Mouse (Mus musculus) left cerebral cortex, postnatal 25 days (tissue): Measurements from ENCODE around the gene St6gal1. TPM values are rescaled to one million over a fixed set of nuclear protein-coding genes. Genes with fewer than 3 reads are reported as not detected.

ENCODE experiments used
- DNase-seq, 2 experiments: peaks; one replicate each; pipeline ENCODE4 v3.0.0; 2022; ENCODE audit warnings: low spot score in 2 of 2, mixed read lengths in 1 of 2
- intact Hi-C: fragments of 180-260 bp; cut with DNase I; formaldehyde crosslinking; loops from one replicate; pipeline ENCODE4 v1.15.1; 2025
- total RNA-seq, 2 experiments: library from RNA; stranded (reverse); gene quantifications; 2 replicates each; pipeline ENCODE4 v1.2.3; 2021

The St6gal1 gene
- total RNA-seq, 2 experiments from 2014 or later: 13.1 to 13.5 TPM

- intact Hi-C loops: no loop called here
Measured at GRCm38 (mm10) chr16:23218313-23218712, 6.2 kb upstream of the St6gal1 start.

GRCm38 (mm10) chr16:23223166-23223870, 1.2 kb upstream of the St6gal1 start:
- intact Hi-C loops: no loop called here
- peak; percentile 31 to 50 for DNase-seq

More at GRCm38 (mm10) chr16:23218313-23218712, 6.2 kb upstream of the St6gal1 start:
- no peak for DNase-seq

GRCm38 (mm10) chr16:23223871-23224469, 570 bp upstream of the St6gal1 start:
- intact Hi-C loops: loop anchor here (1.0 to 2.0 kb wide), 2 partner anchors 73 to 179 kb away; no protein-coding TSS in a partner anchor

GRCm38 (mm10) chr16:23225069-23225721, 655 bp downstream of the St6gal1 start:
- intact Hi-C loops: loop anchor here (2.0 to 5.0 kb wide), 2 partner anchors 47 to 178 kb away; no protein-coding TSS in a partner anchor
- DNase-seq: peak; percentile 23 to 36

More at GRCm38 (mm10) chr16:23223871-23224469, 570 bp upstream of the St6gal1 start:
- DNase-seq: peak; percentile 17 to 18

GRCm38 (mm10) chr16:23225821-23226600, 1.5 kb downstream of the St6gal1 start:
- peak; percentile 66 to 67 for DNase-seq
- intact Hi-C loops: loop anchor here (2.0 to 5.0 kb wide), 2 partner anchors 46 to 177 kb away; no protein-coding TSS in a partner anchor

GRCm38 (mm10) chr16:23226601-23227351, 2.2 kb downstream of the St6gal1 start:
- peak; percentile 41 to 51 for DNase-seq
- intact Hi-C loops: loop anchor here (5.0 kb wide), 1 partner anchor 46 kb away; no protein-coding TSS in a partner anchor

- intact Hi-C loops: loop anchor here (5.0 kb wide), 1 partner anchor 44 kb away; no protein-coding TSS in a partner anchor
- DNase-seq: no peak
Measured at GRCm38 (mm10) chr16:23227851-23228250, 3.3 kb downstream of the St6gal1 start.

GRCm38 (mm10) chr16:23228486-23228885, 3.9 kb downstream of the St6gal1 start:
- intact Hi-C loops: loop anchor here (5.0 kb wide), 1 partner anchor 44 kb away; no protein-coding TSS in a partner anchor
- DNase-seq: no peak

GRCm38 (mm10) chr16:23229945-23230344, 5.4 kb downstream of the St6gal1 start:
- intact Hi-C loops: loop anchor here (5.0 kb wide), 1 partner anchor 42 kb away; no protein-coding TSS in a partner anchor
- no peak for DNase-seq

GRCm38 (mm10) chr16:23231168-23231567, 6.6 kb downstream of the St6gal1 start:
- intact Hi-C loops: no loop called here
- DNase-seq: no peak

- DNase-seq: no peak
- intact Hi-C loops: no loop called here
Measured at GRCm38 (mm10) chr16:23232691-23233090, 8.2 kb downstream of the St6gal1 start.

- intact Hi-C loops: no loop called here
- DNase-seq: peak in 1 of 2 experiments; percentile 48
Measured at GRCm38 (mm10) chr16:23233496-23233895, 9.0 kb downstream of the St6gal1 start.

GRCm38 (mm10) chr16:23234557-23234956, 10.0 kb downstream of the St6gal1 start:
- intact Hi-C loops: no loop called here
- no peak for DNase-seq

GRCm38 (mm10) chr16:23235173-23235694, 10.7 kb downstream of the St6gal1 start:
- no peak for DNase-seq
- intact Hi-C loops: no loop called here

- DNase-seq: peak in 1 of 2 experiments; percentile 28
- intact Hi-C loops: no loop called here
Measured at GRCm38 (mm10) chr16:23239583-23239982, 15.0 kb downstream of the St6gal1 start.

- peak; percentile 84 to 94 for DNase-seq
- intact Hi-C loops: no loop called here
Measured at GRCm38 (mm10) chr16:23240049-23240949, 15.8 kb downstream of the St6gal1 start.

- intact Hi-C loops: no loop called here
- no peak for DNase-seq
Measured at GRCm38 (mm10) chr16:23240950-23241259, 16.4 kb downstream of the St6gal1 start.
